Mouse (Mus musculus): ENCODE measurements around the gene Nfib. TPM values are rescaled to one million over a fixed set of nuclear protein-coding genes. Genes with fewer than 3 reads are reported as not detected.

Nfib gene
- polyA plus RNA-seq, 2 experiments = 57.3 to 126 TPM

DNA sequence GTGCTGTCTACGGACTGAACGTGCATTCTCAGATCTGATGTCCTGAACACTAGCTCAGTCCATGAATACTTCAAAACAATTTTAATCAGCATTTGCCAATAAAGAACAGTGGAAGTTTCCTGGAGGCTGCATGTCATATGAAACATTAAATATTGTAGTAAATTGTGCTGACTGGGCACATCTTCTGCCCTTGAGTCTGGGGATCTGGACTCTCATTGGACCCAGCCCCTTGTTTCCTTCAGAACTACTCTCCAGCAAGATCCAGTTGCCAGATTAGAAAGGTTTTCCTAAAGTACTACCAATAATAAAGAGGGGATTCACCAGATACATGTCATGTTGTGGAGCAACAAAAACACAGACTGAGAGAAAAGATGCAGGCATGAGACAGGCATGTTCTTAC, 243.9 kb downstream of the Nfib start:
- no peak overlapping the region for H3K9ac ChIP-seq (ENCODE audit: low read depth, low read length, severe bottlenecking)
- no peak overlapping the region for H3K4me2 ChIP-seq (replicated peaks; ENCODE audit: low read depth, low read length, severe bottlenecking)
- ATAC-seq (ENCODE audit: low FRiP score, low read depth) = no peak
- no peaks in the 10 kb centered on the region for H3K27me3 ChIP-seq (ENCODE audit: control insufficient read depth, insufficient read depth, low read length)
- 87% methylated on average over 2 of the region's 2 CpGs for WGBS
- no peaks in the 10 kb centered on the region for H3K9me3 ChIP-seq (ENCODE audit: control insufficient read depth, low read length)
- H3K4me1 ChIP-seq (ENCODE audit: control insufficient read depth, insufficient read depth, low read length) = peaks cover 42% of the 10 kb centered on the region
- H3K4me3 ChIP-seq (replicated peaks; ENCODE audit: low read length) = no peak overlapping the region
- H3K27ac ChIP-seq (replicated peaks; ENCODE audit: low read depth, low read length) = no peak overlapping the region
- DNase-seq (ENCODE audit: low spot score) = no peak
- H3K36me3 ChIP-seq (ENCODE audit: control insufficient read depth, insufficient read depth, low read length) = no peaks in the 10 kb centered on the region; the same call in 1 of the 2 replicates
- no peak for TF ChIP-seq POLR2A (IDR thresholded peaks at IDR 0.05; ENCODE audit: borderline replicate concordance, extremely low read depth, insufficient read depth, insufficient read length)

GRCm38 (mm10) chr4:82458895-82459294, 246.7 kb downstream of the Nfib start:
- ATAC-seq (ENCODE audit: low FRiP score, low read depth) = no peak
- no peak for TF ChIP-seq POLR2A (IDR thresholded peaks at IDR 0.05; ENCODE audit: borderline replicate concordance, extremely low read depth, insufficient read depth, insufficient read length)
- H3K9me3 ChIP-seq (ENCODE audit: control insufficient read depth, low read length) = no peaks in the 10 kb centered on the region
- no peak for DNase-seq (ENCODE audit: low spot score)
- H3K4me1 ChIP-seq (ENCODE audit: control insufficient read depth, insufficient read depth, low read length) = peaks cover 35% of the 10 kb centered on the region
- no peak overlapping the region for H3K4me3 ChIP-seq (replicated peaks; ENCODE audit: low read length)
- WGBS = 91% methylated on average over 10 of the region's 10 CpGs
- no peak overlapping the region for H3K9ac ChIP-seq (ENCODE audit: low read depth, low read length, severe bottlenecking)
- no peaks in the 10 kb centered on the region for H3K27me3 ChIP-seq (ENCODE audit: control insufficient read depth, insufficient read depth, low read length)
- peaks cover 5% of the 10 kb centered on the region; the same call in 1 of the 2 replicates for H3K36me3 ChIP-seq (ENCODE audit: control insufficient read depth, insufficient read depth, low read length)
- H3K4me2 ChIP-seq (replicated peaks; ENCODE audit: low read depth, low read length, severe bottlenecking) = no peak overlapping the region
- no peak overlapping the region for H3K27ac ChIP-seq (replicated peaks; ENCODE audit: low read depth, low read length)

- 80% methylated on average over 5 of the region's 5 CpGs for WGBS
- TF ChIP-seq POLR2A (IDR thresholded peaks at IDR 0.05; ENCODE audit: borderline replicate concordance, extremely low read depth, insufficient read depth, insufficient read length) = no peak
- DNase-seq (ENCODE audit: low spot score) = no peak
- H3K9me3 ChIP-seq (ENCODE audit: control insufficient read depth, low read length) = no peaks in the 10 kb centered on the region
- H3K4me2 ChIP-seq (replicated peaks; ENCODE audit: low read depth, low read length, severe bottlenecking) = no peak overlapping the region
- peaks cover 28% of the 10 kb centered on the region for H3K4me1 ChIP-seq (ENCODE audit: control insufficient read depth, insufficient read depth, low read length)
- ATAC-seq (ENCODE audit: low FRiP score, low read depth) = no peak; the same call in 1 of the 2 replicates
- no peak overlapping the region for H3K4me3 ChIP-seq (replicated peaks; ENCODE audit: low read length)
- H3K27ac ChIP-seq (replicated peaks; ENCODE audit: low read depth, low read length) = no peak overlapping the region
- H3K36me3 ChIP-seq (ENCODE audit: control insufficient read depth, insufficient read depth, low read length) = peaks cover 8% of the 10 kb centered on the region; the same call in 1 of the 2 replicates
- H3K9ac ChIP-seq (ENCODE audit: low read depth, low read length, severe bottlenecking) = no peak overlapping the region
- no peaks in the 10 kb centered on the region for H3K27me3 ChIP-seq (ENCODE audit: control insufficient read depth, insufficient read depth, low read length)
Observed at GRCm38 (mm10) chr4:82456908-82457307, 248.6 kb downstream of the Nfib start.

- 46% methylated on average over 3 of the region's 3 CpGs for WGBS
- no peak for DNase-seq (ENCODE audit: low spot score)
- Histone ChIP-seq H3K9ac (ENCODE audit: low read depth, low read length, severe bottlenecking) (no peak overlapping the region), H3K9me3 (ENCODE audit: control insufficient read depth, low read length) (no peaks in the 10 kb centered on the region), H3K4me1 (ENCODE audit: control insufficient read depth, insufficient read depth, low read length) (peaks cover 28% of the 10 kb centered on the region), H3K27me3 (ENCODE audit: control insufficient read depth, insufficient read depth, low read length) (no peaks in the 10 kb centered on the region), H3K27ac (replicated peaks; ENCODE audit: low read depth, low read length) (no peak overlapping the region), H3K4me2 (replicated peaks; ENCODE audit: low read depth, low read length, severe bottlenecking) (no peak overlapping the region), H3K4me3 (replicated peaks; ENCODE audit: low read length) (no peak overlapping the region), H3K36me3 (ENCODE audit: control insufficient read depth, insufficient read depth, low read length) (peaks cover 8% of the 10 kb centered on the region; the same call in 1 of the 2 replicates)
- TF ChIP-seq POLR2A (IDR thresholded peaks at IDR 0.05; ENCODE audit: borderline replicate concordance, extremely low read depth, insufficient read depth, insufficient read length) = no peak
- no peak for ATAC-seq (ENCODE audit: low FRiP score, low read depth)
Observed at GRCm38 (mm10) chr4:82456323-82456713, 249.2 kb downstream of the Nfib start.

DNA sequence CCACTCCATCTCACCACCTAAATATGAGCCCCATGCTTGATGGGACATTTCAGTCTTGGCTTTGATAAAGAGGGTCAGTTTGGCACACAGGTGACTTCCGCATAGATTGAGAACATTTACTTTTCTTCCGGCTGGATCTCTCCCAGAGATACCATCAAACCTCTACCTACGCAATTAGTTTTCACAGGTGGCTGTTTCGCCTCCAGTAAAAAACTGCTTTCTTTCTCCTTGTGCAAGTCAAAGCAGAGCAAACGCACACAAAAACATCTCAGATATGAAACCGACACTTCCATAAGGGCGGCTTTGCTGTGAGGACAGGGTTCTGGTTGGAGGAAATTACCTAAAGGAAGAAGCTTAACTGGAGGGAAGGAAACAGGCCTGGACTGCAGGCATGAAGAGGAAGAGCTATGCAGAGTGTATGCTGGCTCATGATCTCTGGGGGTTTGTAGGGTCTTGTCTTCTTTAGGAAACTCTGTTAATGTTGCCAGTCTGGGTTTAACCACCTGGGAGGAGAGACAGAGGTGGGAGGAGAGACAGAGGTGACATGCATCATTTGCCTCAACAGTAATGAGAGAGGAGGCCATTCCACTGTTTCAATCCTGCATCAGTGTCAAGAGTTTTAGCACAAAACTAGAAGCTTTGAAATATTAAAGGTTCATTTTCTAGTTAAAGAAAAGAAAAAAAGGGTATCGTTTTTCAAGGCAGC, 249.8 kb downstream of the Nfib start:
- Histone ChIP-seq H3K9me3 (ENCODE audit: control insufficient read depth, low read length) (no peaks in the 10 kb centered on the region), H3K9ac (ENCODE audit: low read depth, low read length, severe bottlenecking) (no peak overlapping the region), H3K4me2 (replicated peaks; ENCODE audit: low read depth, low read length, severe bottlenecking) (no peak overlapping the region), H3K36me3 (ENCODE audit: control insufficient read depth, insufficient read depth, low read length) (peaks cover 8% of the 10 kb centered on the region; the same call in 1 of the 2 replicates), H3K4me3 (replicated peaks; ENCODE audit: low read length) (no peak overlapping the region), H3K27ac (replicated peaks; ENCODE audit: low read depth, low read length) (no peak overlapping the region; the same call in 1 of the 2 replicates), H3K4me1 (ENCODE audit: control insufficient read depth, insufficient read depth, low read length) (peaks cover 28% of the 10 kb centered on the region), H3K27me3 (ENCODE audit: control insufficient read depth, insufficient read depth, low read length) (no peaks in the 10 kb centered on the region)
- 79% methylated on average over 8 of the region's 8 CpGs for WGBS
- DNase-seq (ENCODE audit: low spot score) = no peak
- TF ChIP-seq POLR2A (IDR thresholded peaks at IDR 0.05; ENCODE audit: borderline replicate concordance, extremely low read depth, insufficient read depth, insufficient read length) = no peak
- ATAC-seq (ENCODE audit: low FRiP score, low read depth) = no peak

Measured in limb, embryonic 14.5 days (tissue).